ENCODE assay signal across 8 mouse cellular contexts in the genomic region with DNA sequence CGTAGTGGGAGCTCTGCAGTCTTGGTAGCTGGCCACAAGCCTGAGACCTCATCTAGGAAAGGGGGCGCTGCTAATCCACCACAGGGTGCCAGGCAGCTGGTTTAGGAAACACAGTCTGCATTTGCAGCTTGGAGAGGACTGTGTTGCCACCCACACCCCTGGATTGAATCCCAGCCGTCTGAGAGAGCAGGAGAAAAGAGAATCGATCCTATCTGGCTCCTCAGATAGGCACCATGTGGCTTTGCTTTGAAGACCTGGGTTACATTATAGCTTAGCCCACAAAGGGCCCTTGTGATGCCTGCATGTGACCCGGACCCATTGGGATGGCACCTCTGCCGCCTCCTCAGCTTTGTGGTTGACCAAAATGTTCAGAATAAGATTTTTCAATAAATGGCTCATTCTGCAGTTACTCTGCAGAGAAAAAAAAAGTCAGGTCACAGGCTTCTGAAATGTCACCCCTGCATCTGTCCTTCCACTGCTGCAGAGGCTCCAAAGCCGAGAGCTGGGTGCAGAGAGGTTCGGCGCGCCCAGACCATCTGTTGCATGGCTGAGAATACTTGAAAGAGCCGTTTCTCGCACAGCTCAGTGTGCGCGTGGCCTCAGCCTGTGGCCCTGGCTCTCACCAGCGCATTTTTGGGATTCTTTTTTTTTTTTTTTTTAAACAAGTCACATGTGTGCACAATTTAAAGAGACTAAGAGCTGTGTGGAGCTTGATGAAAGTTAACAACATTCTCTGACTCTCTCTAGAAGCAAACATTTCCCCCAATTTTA.
DNase-seq lines count a peak whose midpoint lies in the region; ATAC-seq and TF ChIP-seq lines count a peak whose summit lies in the region.

No protein-coding gene starts in this region.

- no peaks in the 10 kb centered on the region for H3K9me3 ChIP-seq in kidney, postnatal 0 days (replicated peaks; ENCODE audit: low read length)
- no peaks in the 10 kb centered on the region for H3K9me3 ChIP-seq in kidney, embryonic 16.5 days (ENCODE audit: low read length)
- H3K9me3 ChIP-seq in forebrain, embryonic 14.5 days (replicated peaks; ENCODE audit: control insufficient read depth, low read length), result no peaks in the 10 kb centered on the region
- H3K9me3 ChIP-seq in lung, embryonic 16.5 days (ENCODE audit: control insufficient read depth, low read length), result no peaks in the 10 kb centered on the region
- H3K9me3 ChIP-seq in stomach, postnatal 0 days (ENCODE audit: control insufficient read depth, low read length), result no peaks in the 10 kb centered on the region

- no peak for TF ChIP-seq EP300 in stomach, postnatal 0 days (optimal IDR thresholded peaks at IDR 0.05)

- peak; percentile 10; the same call in 1 of the 2 replicates for TF ChIP-seq CTCF in kidney, postnatal 0 days (IDR thresholded peaks at IDR 0.05; ENCODE audit: low read depth)
- no peak for TF ChIP-seq CTCF in stomach, postnatal 0 days (IDR thresholded peaks at IDR 0.05; ENCODE audit: low read depth)

- no peak overlapping the region for H3K27ac ChIP-seq in kidney, postnatal 0 days
- no peak overlapping the region for H3K27ac ChIP-seq in kidney, embryonic 16.5 days (ENCODE audit: low read length)
- H3K27ac ChIP-seq in forebrain, embryonic 14.5 days (ENCODE audit: low read depth, low read length), result peak overlapping the region; percentile 35; the same call in 1 of the 2 replicates
- H3K27ac ChIP-seq in lung, embryonic 16.5 days (ENCODE audit: low read length), result no peak overlapping the region
- no peak overlapping the region for H3K27ac ChIP-seq in stomach, postnatal 0 days (replicated peaks)

- no peak overlapping the region for H3K9ac ChIP-seq in kidney, postnatal 0 days (ENCODE audit: low read depth, low read length)
- H3K9ac ChIP-seq in kidney, embryonic 16.5 days (replicated peaks; ENCODE audit: low read length), result no peak overlapping the region
- no peak overlapping the region for H3K9ac ChIP-seq in forebrain, embryonic 14.5 days (ENCODE audit: low read length)
- H3K9ac ChIP-seq in lung, embryonic 16.5 days (ENCODE audit: low read length), result no peak overlapping the region
- no peak overlapping the region for H3K9ac ChIP-seq in stomach, postnatal 0 days (ENCODE audit: low read length)

- no peak overlapping the region for H3K4me3 ChIP-seq in kidney, postnatal 0 days (replicated peaks; ENCODE audit: low read depth, low read length)
- no peak overlapping the region for H3K4me3 ChIP-seq in kidney, embryonic 16.5 days (ENCODE audit: low read length)
- no peak overlapping the region for H3K4me3 ChIP-seq in forebrain, embryonic 14.5 days (ENCODE audit: low read depth, low read length)
- H3K4me3 ChIP-seq in lung, embryonic 16.5 days (ENCODE audit: low read length), result no peak overlapping the region
- no peak overlapping the region for H3K4me3 ChIP-seq in stomach, postnatal 0 days (ENCODE audit: low read depth, low read length)

- no peaks in the 10 kb centered on the region for H3K36me3 ChIP-seq in kidney, postnatal 0 days (ENCODE audit: insufficient read depth, low read length)
- no peaks in the 10 kb centered on the region for H3K36me3 ChIP-seq in kidney, embryonic 16.5 days (ENCODE audit: insufficient read depth, low read length)
- no peaks in the 10 kb centered on the region for H3K36me3 ChIP-seq in forebrain, embryonic 14.5 days (ENCODE audit: control insufficient read depth, insufficient read depth, low read length)
- H3K36me3 ChIP-seq in lung, embryonic 16.5 days (ENCODE audit: control insufficient read depth, insufficient read depth, low read length), result no peaks in the 10 kb centered on the region
- no peaks in the 10 kb centered on the region for H3K36me3 ChIP-seq in stomach, postnatal 0 days (ENCODE audit: control insufficient read depth, insufficient read depth, low read length)

- peaks cover 14% of the 10 kb centered on the region for H3K4me1 ChIP-seq in kidney, postnatal 0 days (replicated peaks; ENCODE audit: insufficient read depth, low read length)
- H3K4me1 ChIP-seq in kidney, embryonic 16.5 days (ENCODE audit: insufficient read depth, low read length), result peaks cover 30% of the 10 kb centered on the region
- peaks cover 52% of the 10 kb centered on the region for H3K4me1 ChIP-seq in forebrain, embryonic 14.5 days (ENCODE audit: control insufficient read depth, insufficient read depth, low read length)
- peaks cover 13% of the 10 kb centered on the region for H3K4me1 ChIP-seq in lung, embryonic 16.5 days (replicated peaks; ENCODE audit: control insufficient read depth, insufficient read depth, low read length)
- no peaks in the 10 kb centered on the region for H3K4me1 ChIP-seq in stomach, postnatal 0 days (replicated peaks; ENCODE audit: control insufficient read depth, insufficient read depth)

- no peak for DNase-seq in kidney, postnatal 0 days (ENCODE audit: low spot score)
- DNase-seq in forebrain, embryonic 14.5 days (ENCODE audit: low spot score), result peak; percentile 66
- peak; percentile 92 for DNase-seq in layer of hippocampus, adult 11-12 months (ENCODE audit: low spot score)
- peak; percentile 75 for DNase-seq in right cerebral cortex, postnatal 14 days
- DNase-seq in stomach, postnatal 0 days (ENCODE audit: low spot score), result no peak

- no peak for ATAC-seq in kidney, postnatal 0 days (replicated peaks; ENCODE audit: low FRiP score, low read depth)
- no peak; the same call in 1 of the 2 replicates for ATAC-seq in kidney, embryonic 16.5 days (ENCODE audit: low FRiP score, low TSS enrichment)
- ATAC-seq in forebrain, embryonic 14.5 days, result 0 out of 2 replicates have a peak, but pooled peaks have one; percentile 10
- peak; percentile 73 for ATAC-seq in lung, embryonic 16.5 days (ENCODE audit: low read depth)
- ATAC-seq in cerebellum, adult (ENCODE audit: insufficient number of reproducible peaks, low FRiP score, low TSS enrichment), result no peak
- no peak for ATAC-seq in stomach, postnatal 0 days (ENCODE audit: low FRiP score, low TSS enrichment)

- 45% methylated on average over 15 of the region's 15 CpGs for WGBS in kidney, postnatal 0 days
- 45% methylated on average over 15 of the region's 15 CpGs for WGBS in kidney, embryonic 16.5 days
- WGBS in forebrain, embryonic 14.5 days, result 16% methylated on average over 15 of the region's 15 CpGs
- WGBS in lung, embryonic 16.5 days, result 36% methylated on average over 15 of the region's 15 CpGs
- 56% methylated on average over 15 of the region's 15 CpGs for WGBS in stomach, postnatal 0 days

- no peak overlapping the region for H3K4me2 ChIP-seq in kidney, postnatal 0 days (ENCODE audit: low read length)
- no peak overlapping the region for H3K4me2 ChIP-seq in kidney, embryonic 16.5 days (replicated peaks; ENCODE audit: low read depth, low read length)
- no peak overlapping the region for H3K4me2 ChIP-seq in forebrain, embryonic 14.5 days (ENCODE audit: low read length)
- no peak overlapping the region for H3K4me2 ChIP-seq in lung, embryonic 16.5 days (ENCODE audit: low read depth, low read length)
- no peak overlapping the region for H3K4me2 ChIP-seq in stomach, postnatal 0 days (replicated peaks; ENCODE audit: low read depth)

- no peaks in the 10 kb centered on the region for H3K27me3 ChIP-seq in kidney, postnatal 0 days (ENCODE audit: insufficient read depth, low read length)
- no peaks in the 10 kb centered on the region for H3K27me3 ChIP-seq in kidney, embryonic 16.5 days (ENCODE audit: insufficient read depth, low read length)
- no peaks in the 10 kb centered on the region for H3K27me3 ChIP-seq in forebrain, embryonic 14.5 days (replicated peaks; ENCODE audit: control insufficient read depth, insufficient read depth, low read length)
- H3K27me3 ChIP-seq in lung, embryonic 16.5 days (ENCODE audit: control insufficient read depth, insufficient read depth, low read depth, low read length), result no peaks in the 10 kb centered on the region
- no peaks in the 10 kb centered on the region for H3K27me3 ChIP-seq in stomach, postnatal 0 days (ENCODE audit: control insufficient read depth, insufficient read depth, low read length)

Comparison
In these comparisons a context has a peak if more than half of its experiments do, and no peak if none do; other contexts are left out.
1. ATAC-seq: peak in forebrain, embryonic 14.5 days (single experiment) and lung, embryonic 16.5 days (single experiment); none in kidney, postnatal 0 days (single experiment), kidney, embryonic 16.5 days (single experiment), cerebellum, adult (single experiment) and stomach, postnatal 0 days (single experiment).
2. DNase-seq: peak in forebrain, embryonic 14.5 days (single experiment), layer of hippocampus, adult 11-12 months (single experiment) and right cerebral cortex, postnatal 14 days (single experiment); none in kidney, postnatal 0 days (single experiment) and stomach, postnatal 0 days (single experiment).